Mouse (Mus musculus) thymus, adult 2 months (tissue): Measurements from ENCODE around the gene Col9a3.

Experiments used
- CTCF ChIP-seq: fragments of 200-500 bp; IDR thresholded peaks from 2 replicates; pipeline ENCODE4 v1.5.1; 2012; ENCODE audit warnings: mild to moderate bottlenecking, control low read depth, low read length, moderate library complexity, borderline replicate concordance; ENCODE audit not compliant: control insufficient read depth, poor library complexity, insufficient read depth; ENCODE audit errors: extremely low read depth
- POLR2A ChIP-seq: fragments of 200-500 bp; IDR thresholded peaks from 2 replicates; pipeline ENCODE4 v1.6.1; 2012; ENCODE audit warnings: mild to moderate bottlenecking, low read length, control low read depth, moderate library complexity; ENCODE audit not compliant: control insufficient read depth, poor library complexity, insufficient read depth; ENCODE audit errors: extremely low read depth

GRCm38 (mm10) chr2:180569028-180569643 is 28.5 kb upstream of the Col9a3 start:
- TF ChIP-seq POLR2A (no peak), CTCF (no peak)
